Mouse (Mus musculus) lung, embryonic 16.5 days (tissue): ENCODE measurements around the gene Rps27. TPM values are rescaled to one million over a fixed set of nuclear protein-coding genes. Genes with fewer than 3 reads are reported as not detected.

Experiments used
- ATAC-seq: fragments of 200-750 bp; cut with Nextera tagmentation; 2 replicates; pipeline ENCODE4 v1.8.0; 2017; ENCODE audit warnings: low read depth, mild to moderate bottlenecking, moderate library complexity
- H3K27ac ChIP-seq: fragments of 300-500 bp; sonication (generic); 2 replicates; pipeline ENCODE4 v1.5.1; 2014; ENCODE audit warnings: mild to moderate bottlenecking, control low read depth, low read length
- H3K27me3 ChIP-seq: fragments of 300-500 bp; sonication (generic); 2 replicates; pipeline ENCODE4 v1.6.1; 2014; ENCODE audit warnings: low read depth, low read length, mixed read lengths; ENCODE audit not compliant: control insufficient read depth, insufficient read depth
- H3K36me3 ChIP-seq: fragments of 300-500 bp; sonication (generic); 2 replicates; pipeline ENCODE4 v1.6.1; 2014; ENCODE audit warnings: low read length; ENCODE audit not compliant: control insufficient read depth, insufficient read depth
- H3K4me1 ChIP-seq: fragments of 300-500 bp; sonication (generic); replicated peaks from 2 replicates; pipeline ENCODE4 v1.6.1; 2014; ENCODE audit warnings: low read length, mixed read lengths; ENCODE audit not compliant: control insufficient read depth, insufficient read depth
- H3K4me2 ChIP-seq: fragments of 300-500 bp; sonication (generic); 2 replicates; pipeline ENCODE4 v1.6.1; 2014; ENCODE audit warnings: low read depth, low read length, control low read depth
- H3K4me3 ChIP-seq: fragments of 300-500 bp; sonication (generic); 2 replicates; pipeline ENCODE4 v1.5.1; 2014; ENCODE audit warnings: mild to moderate bottlenecking, low read length, control low read depth
- H3K9ac ChIP-seq: fragments of 300-500 bp; sonication (generic); 2 replicates; pipeline ENCODE4 v1.6.1; 2014; ENCODE audit warnings: low read length, control low read depth
- H3K9me3 ChIP-seq: fragments of 300-500 bp; sonication (generic); 2 replicates; pipeline ENCODE4 v1.6.1; 2016; ENCODE audit warnings: low read length; ENCODE audit not compliant: control insufficient read depth
- WGBS: fragments of 180-500 bp; shearing (Covaris S2); extraction: QIAGEN DNeasy Blood & Tissue Kit; methylation state at CpG from one replicate; pipeline ENCODE4 v1.1.7; 2014; 5-methylcytosine and 5-hydroxymethylcytosine counted together
- polyA plus RNA-seq: library from polyadenylated mRNA; unstranded; fragments of >200 nt; fragmentation: Nextera tagmentation; extraction: Ambion mirVana; gene quantifications from 2 replicates; pipeline ENCODE4 v1.2.1, GENCODE M21; 2015

The Rps27 gene
- polyA plus RNA-seq, 1 experiment from 2014 or later = 1,729 TPM

GRCm38 (mm10) chr3:90215825-90216380 is 2.5 kb upstream of the Rps27 start:
- WGBS = 18% methylated on average over 1 of the region's 1 CpGs
- no peaks in the 10 kb centered on the region for H3K9me3 ChIP-seq
- H3K4me2 ChIP-seq = no peak overlapping the region
- H3K4me1 ChIP-seq = peaks cover 23% of the 10 kb centered on the region
- H3K4me3 ChIP-seq = no peak overlapping the region
- H3K27me3 ChIP-seq = no peaks in the 10 kb centered on the region
- no peak overlapping the region for H3K9ac ChIP-seq
- no peak overlapping the region for H3K27ac ChIP-seq
- peaks cover 10% of the 10 kb centered on the region for H3K36me3 ChIP-seq
- no peak for ATAC-seq

DNA sequence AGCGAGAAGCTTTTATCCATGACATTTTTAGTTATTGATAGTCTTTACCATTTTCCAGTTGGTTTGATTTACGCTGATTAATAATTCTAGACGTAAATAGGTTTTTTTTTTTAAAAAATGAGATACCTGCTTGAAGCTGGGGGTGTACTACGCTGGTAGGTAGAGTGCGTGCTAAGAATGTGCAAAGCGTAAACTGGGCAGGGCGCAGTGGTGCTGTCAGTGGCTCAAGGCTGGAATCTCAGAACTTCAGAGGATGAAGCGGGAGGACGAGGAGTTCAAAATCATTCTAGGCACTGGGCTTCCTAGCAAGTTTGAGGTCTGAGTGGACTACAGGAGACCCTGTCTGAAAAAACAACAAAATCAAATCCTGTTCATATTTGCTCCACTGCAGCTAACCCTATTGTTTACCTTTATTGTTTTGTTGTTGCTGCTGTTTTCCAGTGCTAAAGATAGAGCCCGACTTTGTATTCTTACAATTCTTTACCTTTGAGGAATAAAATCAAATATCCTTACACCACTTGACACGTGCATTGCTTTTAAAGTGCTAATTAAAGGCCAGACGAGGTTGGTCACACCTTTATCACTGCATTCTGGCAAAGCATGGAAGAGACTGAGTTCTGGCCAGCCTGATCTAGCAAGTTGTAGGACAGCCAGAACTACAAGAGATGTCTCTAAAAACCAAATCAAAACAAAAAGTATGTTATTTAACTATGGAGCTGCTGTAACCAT is 669 bp upstream of the Rps27 start:
- peak; percentile 45; the same call in 1 of the 2 replicates for ATAC-seq
- H3K9ac ChIP-seq = peak overlapping the region; percentile 55

GRCm38 (mm10) chr3:90212723-90213122 is 728 bp downstream of the Rps27 start:
- no peaks in the 10 kb centered on the region for H3K9me3 ChIP-seq
- peaks cover 20% of the 10 kb centered on the region for H3K4me1 ChIP-seq
- no peak overlapping the region for H3K27ac ChIP-seq
- WGBS = 6% methylated on average over 5 of the region's 5 CpGs
- peaks cover 29% of the 10 kb centered on the region for H3K36me3 ChIP-seq
- no peak for ATAC-seq
- no peaks in the 10 kb centered on the region for H3K27me3 ChIP-seq
- H3K4me3 ChIP-seq = peak overlapping the region; percentile 58
- peak overlapping the region; percentile 74 for H3K9ac ChIP-seq
- H3K4me2 ChIP-seq = peak overlapping the region; percentile 89

More for the DNA sequence above, 669 bp upstream of the Rps27 start:
- peaks cover 20% of the 10 kb centered on the region for H3K4me1 ChIP-seq
- peaks cover 18% of the 10 kb centered on the region for H3K36me3 ChIP-seq
- H3K27me3 ChIP-seq = no peaks in the 10 kb centered on the region
- H3K4me3 ChIP-seq = peak overlapping the region; percentile 58
- H3K9me3 ChIP-seq = no peaks in the 10 kb centered on the region
- H3K4me2 ChIP-seq = peak overlapping the region; percentile 71
- 11% methylated on average over 12 of the region's 12 CpGs for WGBS
- H3K27ac ChIP-seq = peak overlapping the region; percentile 56

DNA sequence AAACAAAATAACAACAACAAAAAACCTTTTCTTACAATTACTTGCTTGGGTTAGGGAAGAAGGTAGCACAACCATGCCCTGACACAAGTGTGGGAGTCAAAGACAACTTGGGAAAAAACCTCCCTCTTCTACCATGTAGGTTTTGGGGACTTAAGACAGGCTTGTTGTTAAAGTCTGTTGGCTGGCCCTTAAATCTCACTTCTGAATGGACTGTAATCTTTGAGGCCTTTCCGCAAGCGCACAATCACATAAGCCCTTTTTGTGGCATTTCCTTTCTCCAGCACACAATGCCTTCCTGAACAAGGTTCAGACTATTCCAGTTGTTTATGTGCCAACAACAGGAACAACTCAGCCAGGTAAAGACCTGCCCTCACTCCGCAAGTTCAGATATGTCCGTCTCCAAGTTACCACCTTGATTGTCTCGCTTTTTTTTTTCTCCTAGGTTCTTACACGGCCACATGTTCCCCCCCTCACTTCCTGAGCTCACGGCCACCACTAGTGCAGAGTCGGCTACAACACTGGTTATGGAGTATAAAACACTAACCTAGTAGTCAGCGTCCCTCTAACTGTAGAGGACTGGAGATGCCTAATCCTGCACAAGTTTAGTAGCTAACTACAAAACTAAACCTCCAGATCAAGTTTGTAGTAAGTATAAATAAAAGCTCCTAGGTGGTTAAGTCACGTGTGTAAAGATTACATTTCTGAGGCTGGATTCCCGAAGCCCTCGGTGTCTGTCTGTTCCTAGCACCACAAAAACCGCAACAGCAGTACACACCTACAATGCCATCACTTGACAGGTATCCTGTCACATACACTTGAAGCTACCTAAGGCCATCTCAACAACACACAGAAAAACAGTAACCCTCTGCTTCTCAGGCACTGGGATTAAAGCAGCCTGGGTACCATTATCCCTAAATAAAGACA is 1.7 kb downstream of the Rps27 start:
- H3K27ac ChIP-seq = no peak overlapping the region
- ATAC-seq = no peak

GRCm38 (mm10) chr3:90209908-90210566 is 3.4 kb downstream of the Rps27 start:
- Histone ChIP-seq H3K36me3 (peaks cover 31% of the 10 kb centered on the region), H3K4me2 (no peak overlapping the region), H3K4me3 (no peak overlapping the region), H3K9me3 (no peaks in the 10 kb centered on the region), H3K9ac (no peak overlapping the region), H3K27ac (no peak overlapping the region), H3K4me1 (peaks cover 20% of the 10 kb centered on the region), H3K27me3 (no peaks in the 10 kb centered on the region)
- no peak for ATAC-seq
- WGBS = 86% methylated on average over 5 of the region's 5 CpGs

More for the DNA sequence above, 1.7 kb downstream of the Rps27 start:
- H3K9ac ChIP-seq = no peak overlapping the region
- H3K36me3 ChIP-seq = peaks cover 31% of the 10 kb centered on the region
- WGBS = 61% methylated on average over 13 of the region's 13 CpGs
- peak overlapping the region; percentile 58 for H3K4me3 ChIP-seq
- H3K9me3 ChIP-seq = no peaks in the 10 kb centered on the region
- H3K4me1 ChIP-seq = peaks cover 20% of the 10 kb centered on the region
- no peaks in the 10 kb centered on the region for H3K27me3 ChIP-seq
- H3K4me2 ChIP-seq = peak overlapping the region; percentile 89

DNA sequence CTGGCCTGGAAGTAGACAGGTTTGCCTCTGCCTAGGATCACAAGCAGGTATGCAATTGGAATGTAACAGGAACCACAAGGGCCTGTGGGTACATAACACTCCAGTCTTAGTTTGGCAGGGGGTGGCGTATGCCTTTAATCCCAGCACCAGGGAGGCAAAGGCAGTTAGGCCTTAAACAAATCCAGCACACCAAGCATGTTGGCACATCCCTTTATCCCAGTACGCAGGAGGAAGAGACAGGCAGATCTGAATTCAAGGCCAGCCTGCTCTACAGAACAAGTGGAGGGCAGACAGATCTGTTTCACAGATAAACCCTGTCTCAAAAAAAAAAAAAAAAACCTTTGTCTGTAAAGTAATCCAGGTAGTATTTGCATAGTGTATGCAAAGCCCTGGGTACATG is 4.8 kb downstream of the Rps27 start:
- no peak overlapping the region for H3K27ac ChIP-seq
- peaks cover 31% of the 10 kb centered on the region for H3K36me3 ChIP-seq
- ATAC-seq = no peak

DNA sequence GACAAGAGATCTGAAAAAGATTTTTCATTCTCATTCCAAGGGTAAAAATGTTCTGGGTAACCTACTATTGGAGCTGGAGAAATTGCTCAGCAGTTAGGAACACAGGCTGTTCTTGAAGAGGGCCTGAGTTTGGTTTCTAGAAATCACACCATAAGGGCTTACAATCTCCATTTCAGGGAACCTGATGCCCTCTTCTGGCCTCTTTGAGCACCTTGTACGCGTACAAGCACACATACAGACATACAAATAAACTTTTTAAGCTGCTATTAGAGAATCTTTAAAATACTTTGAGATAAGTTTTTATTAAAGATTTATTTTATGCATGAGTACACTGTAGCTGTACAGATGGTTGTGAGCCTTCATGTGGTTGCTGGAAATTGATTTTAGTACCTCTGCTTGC is 8.9 kb downstream of the Rps27 start:
- no peak for ATAC-seq
- Histone ChIP-seq H3K27ac (no peak overlapping the region), H3K9me3 (no peaks in the 10 kb centered on the region), H3K4me3 (no peak overlapping the region), H3K9ac (no peak overlapping the region), H3K27me3 (no peaks in the 10 kb centered on the region), H3K36me3 (peaks cover 12% of the 10 kb centered on the region), H3K4me1 (no peaks in the 10 kb centered on the region), H3K4me2 (no peak overlapping the region)
- WGBS = 96% methylated on average over 2 of the region's 2 CpGs

More for the DNA sequence above, 4.8 kb downstream of the Rps27 start:
- H3K9me3 ChIP-seq = no peaks in the 10 kb centered on the region
- no peak overlapping the region for H3K4me3 ChIP-seq
- no peak overlapping the region for H3K4me2 ChIP-seq
- no peak overlapping the region for H3K9ac ChIP-seq
- no peaks in the 10 kb centered on the region for H3K27me3 ChIP-seq
- 80% methylated on average over 2 of the region's 2 CpGs for WGBS
- peaks cover 15% of the 10 kb centered on the region for H3K4me1 ChIP-seq

GRCm38 (mm10) chr3:90203619-90204018 is 9.8 kb downstream of the Rps27 start:
- Histone ChIP-seq H3K9me3 (no peaks in the 10 kb centered on the region), H3K27me3 (no peaks in the 10 kb centered on the region), H3K4me3 (no peak overlapping the region), H3K4me1 (no peaks in the 10 kb centered on the region), H3K4me2 (no peak overlapping the region), H3K9ac (no peak overlapping the region), H3K27ac (no peak overlapping the region), H3K36me3 (peaks cover 9% of the 10 kb centered on the region)
- ATAC-seq = no peak
- 62% methylated on average over 5 of the region's 5 CpGs for WGBS
